Mouse (Mus musculus): ENCODE data around the gene Arl4d. TPM values are rescaled to one million over a fixed set of nuclear protein-coding genes. Genes with fewer than 3 reads are reported as not detected.

Gene Arl4d
- polyA plus RNA-seq, 1 experiment from 2014 or later, result 4.3 TPM

Other genes with a start within 250 kb of the Arl4d start
- 105 TPM in 2 replicates for gene Aarsd1, start 247.9 kb upstream of the Arl4d start, polyA plus RNA-seq (2016; fragmentation: Nextera tagmentation; extraction: Ambion mirVana)
- gene Gm27029, start 240.7 kb upstream of the Arl4d start, polyA plus RNA-seq (2016; fragmentation: Nextera tagmentation; extraction: Ambion mirVana), result 8.4 and 9.4 TPM in 2 replicates
- gene Rundc1, start 240.5 kb upstream of the Arl4d start, polyA plus RNA-seq (2016; fragmentation: Nextera tagmentation; extraction: Ambion mirVana), result 22.8 and 24.0 TPM in 2 replicates
- gene Ptges3l, start 240.2 kb upstream of the Arl4d start, polyA plus RNA-seq (2016; fragmentation: Nextera tagmentation; extraction: Ambion mirVana), result 2.4 and 3.7 TPM in 2 replicates
- gene Rpl27, start 223.2 kb upstream of the Arl4d start, polyA plus RNA-seq (2016; fragmentation: Nextera tagmentation; extraction: Ambion mirVana), result 382 and 448 TPM in 2 replicates
- 3.2 and 4.0 TPM in 2 replicates for gene Ifi35, start 217.1 kb upstream of the Arl4d start, polyA plus RNA-seq (2016; fragmentation: Nextera tagmentation; extraction: Ambion mirVana)
- gene Rnd2, start 200.5 kb upstream of the Arl4d start, polyA plus RNA-seq (2016; fragmentation: Nextera tagmentation; extraction: Ambion mirVana), result 38.8 and 57.7 TPM in 2 replicates
- gene Vat1, start 199.3 kb upstream of the Arl4d start, polyA plus RNA-seq (2016; fragmentation: Nextera tagmentation; extraction: Ambion mirVana), result 36.1 and 47.7 TPM in 2 replicates
- gene Brca1, start 113.6 kb upstream of the Arl4d start, polyA plus RNA-seq (2016; fragmentation: Nextera tagmentation; extraction: Ambion mirVana), result 21.6 and 23.0 TPM in 2 replicates
- 69.9 and 83.7 TPM in 2 replicates for gene Nbr1, start 113.4 kb upstream of the Arl4d start, polyA plus RNA-seq (2016; fragmentation: Nextera tagmentation; extraction: Ambion mirVana)
- 2.0 and 3.9 TPM in 2 replicates for gene Tmem106a, start 83.3 kb upstream of the Arl4d start, polyA plus RNA-seq (2016; fragmentation: Nextera tagmentation; extraction: Ambion mirVana)
- gene Gm11634, start 66.3 kb upstream of the Arl4d start, polyA plus RNA-seq (2016; fragmentation: Nextera tagmentation; extraction: Ambion mirVana), result 0.22 TPM in 1 of 2 replicates, not detected in the other
- gene Rdm1, start 38.3 kb upstream of the Arl4d start, polyA plus RNA-seq (2016; fragmentation: Nextera tagmentation; extraction: Ambion mirVana), result 35.2 and 39.2 TPM in 2 replicates
- gene Dhx8, start 67.4 kb downstream of the Arl4d start, polyA plus RNA-seq (2016; fragmentation: Nextera tagmentation; extraction: Ambion mirVana), result 40.0 and 44.0 TPM in 2 replicates
- gene Etv4, start 119.8 kb downstream of the Arl4d start, polyA plus RNA-seq (2016; fragmentation: Nextera tagmentation; extraction: Ambion mirVana), result 9.4 and 10.5 TPM in 2 replicates
- 0.11 and 0.30 TPM in 2 replicates for gene Meox1, start 228.8 kb downstream of the Arl4d start, polyA plus RNA-seq (2016; fragmentation: Nextera tagmentation; extraction: Ambion mirVana)

Data from midbrain, embryonic 10.5 days (tissue).